Mouse (Mus musculus) liver, embryonic 15.5 days (tissue): Measurements from ENCODE around the gene Arf1. TPM values are rescaled to one million over a fixed set of nuclear protein-coding genes. Genes with fewer than 3 reads are reported as not detected.
A peak's percentile ranks its signal among the peaks of the same experiment; 100 is the strongest.

Experiments
- ATAC-seq: fragments of 200-750 bp; cut with Nextera tagmentation; 2 replicates; pipeline ENCODE4 v1.8.0; 2017; ENCODE audit warnings: moderate number of reproducible peaks, mild to moderate bottlenecking, moderate library complexity; ENCODE audit not compliant: insufficient read depth
- H3K27ac ChIP-seq: fragments of 300-500 bp; sonication (generic); replicated peaks from 2 replicates; pipeline ENCODE4 v1.5.1; 2015; ENCODE audit warnings: mild to moderate bottlenecking, inconsistent platforms
- H3K27me3 ChIP-seq: fragments of 300-500 bp; sonication (generic); 2 replicates; pipeline ENCODE4 v1.6.1; 2015; ENCODE audit warnings: mild to moderate bottlenecking, inconsistent platforms
- H3K36me3 ChIP-seq: fragments of 300-500 bp; sonication (generic); replicated peaks from 2 replicates; pipeline ENCODE4 v1.6.1; 2015; ENCODE audit warnings: moderate library complexity, mild to moderate bottlenecking, inconsistent platforms
- H3K4me1 ChIP-seq: fragments of 300-500 bp; sonication (generic); replicated peaks from 2 replicates; pipeline ENCODE4 v1.6.1; 2015; ENCODE audit warnings: inconsistent platforms
- H3K4me2 ChIP-seq: fragments of 300-500 bp; sonication (generic); 2 replicates; pipeline ENCODE4 v1.6.1; 2015; ENCODE audit warnings: moderate library complexity, mild to moderate bottlenecking, inconsistent platforms
- H3K4me3 ChIP-seq: fragments of 300-500 bp; sonication (generic); replicated peaks from 2 replicates; pipeline ENCODE4 v1.5.1; 2015; ENCODE audit warnings: mild to moderate bottlenecking, inconsistent platforms
- H3K9ac ChIP-seq: fragments of 300-500 bp; sonication (generic); 2 replicates; pipeline ENCODE4 v1.6.1; 2015; ENCODE audit warnings: moderate library complexity, mild to moderate bottlenecking, inconsistent platforms
- H3K9me3 ChIP-seq: fragments of 300-500 bp; sonication (generic); replicated peaks from 2 replicates; pipeline ENCODE4 v1.6.1; 2016; ENCODE audit warnings: inconsistent platforms
- WGBS: fragments of 180-500 bp; shearing (Covaris S2); methylation state at CpG from one replicate; pipeline ENCODE4 v1.1.7; 2015; ENCODE audit warnings: mixed read lengths; ENCODE audit not compliant: insufficient replicate concordance; 5-methylcytosine and 5-hydroxymethylcytosine counted together
- polyA plus RNA-seq: library from polyadenylated mRNA; unstranded; fragments of >200 nt; fragmentation: Nextera tagmentation; extraction: Ambion mirVana; gene quantifications from 2 replicates; pipeline ENCODE4 v1.2.1, GENCODE M21; 2015

The Arf1 gene
- polyA plus RNA-seq, 1 experiment from 2014 or later: 255 TPM

- Histone ChIP-seq H3K9ac (peak overlapping the region; percentile 26; the same call in 1 of the 2 replicates), H3K9me3 (no peaks in the 10 kb centered on the region)
- 15% methylated on average over 3 of the region's 3 CpGs for WGBS
Measured at GRCm38 (mm10) chr11:59183821-59184220, 44.2 kb downstream of the Arf1 start.

GRCm38 (mm10) chr11:59182864-59183331, 45.2 kb downstream of the Arf1 start, which contains the start of gene Gjc2:
Gjc2 (minus strand) TSS chr11:59183213.
- Histone ChIP-seq H3K4me3 (no peak within 1 kb of the TSS), H3K4me1 (peaks cover 35% of the 10 kb centered on the region), H3K4me2 (no peak within 1 kb of the TSS), H3K9me3 (no peaks in the 10 kb centered on the region), H3K27me3 (peaks cover 34% of the 10 kb centered on the region), H3K9ac (peak within 1 kb of the TSS; percentile 26; the same call in 1 of the 2 replicates), H3K36me3 (peaks cover 32% of the 10 kb centered on the region), H3K27ac (peak within 1 kb of the TSS; percentile 61)
- WGBS: 57% methylated on average over 3 of the region's 3 CpGs
- ATAC-seq: no peak

More at GRCm38 (mm10) chr11:59183821-59184220, 44.2 kb downstream of the Arf1 start:
- peak; percentile 45 for ATAC-seq
- peak overlapping the region; percentile 61 for H3K27ac ChIP-seq
- peaks cover 32% of the 10 kb centered on the region for H3K36me3 ChIP-seq
- H3K27me3 ChIP-seq: peaks cover 25% of the 10 kb centered on the region
- H3K4me3 ChIP-seq: no peak overlapping the region
- H3K4me2 ChIP-seq: no peak overlapping the region
- peaks cover 44% of the 10 kb centered on the region for H3K4me1 ChIP-seq

- H3K4me2 ChIP-seq: no peak overlapping the region
- no peak overlapping the region for H3K9ac ChIP-seq
- 9% methylated on average over 34 of the region's 34 CpGs for WGBS
Measured at GRCm38 (mm10) chr11:59176921-59177320, 51.1 kb downstream of the Arf1 start.

GRCm38 (mm10) chr11:59176475-59176874, 51.6 kb downstream of the Arf1 start:
- H3K4me2 ChIP-seq: no peak overlapping the region; the same call in 1 of the 2 replicates
- peaks cover 89% of the 10 kb centered on the region for H3K27me3 ChIP-seq
- H3K27ac ChIP-seq: no peak overlapping the region
- peak overlapping the region; percentile 12; the same call in 1 of the 2 replicates for H3K4me3 ChIP-seq
- H3K9me3 ChIP-seq: no peaks in the 10 kb centered on the region
- H3K9ac ChIP-seq: no peak overlapping the region
- ATAC-seq: no peak
- peaks cover 11% of the 10 kb centered on the region; the same call in 1 of the 2 replicates for H3K4me1 ChIP-seq
- 3% methylated on average over 48 of the region's 48 CpGs for WGBS
- H3K36me3 ChIP-seq: no peaks in the 10 kb centered on the region

More at GRCm38 (mm10) chr11:59176921-59177320, 51.1 kb downstream of the Arf1 start:
- Histone ChIP-seq H3K4me1 (peaks cover 11% of the 10 kb centered on the region; the same call in 1 of the 2 replicates), H3K36me3 (no peaks in the 10 kb centered on the region), H3K27ac (no peak overlapping the region), H3K27me3 (peaks cover 92% of the 10 kb centered on the region), H3K4me3 (no peak overlapping the region; the same call in 1 of the 2 replicates), H3K9me3 (no peaks in the 10 kb centered on the region)
- ATAC-seq: no peak

DNA sequence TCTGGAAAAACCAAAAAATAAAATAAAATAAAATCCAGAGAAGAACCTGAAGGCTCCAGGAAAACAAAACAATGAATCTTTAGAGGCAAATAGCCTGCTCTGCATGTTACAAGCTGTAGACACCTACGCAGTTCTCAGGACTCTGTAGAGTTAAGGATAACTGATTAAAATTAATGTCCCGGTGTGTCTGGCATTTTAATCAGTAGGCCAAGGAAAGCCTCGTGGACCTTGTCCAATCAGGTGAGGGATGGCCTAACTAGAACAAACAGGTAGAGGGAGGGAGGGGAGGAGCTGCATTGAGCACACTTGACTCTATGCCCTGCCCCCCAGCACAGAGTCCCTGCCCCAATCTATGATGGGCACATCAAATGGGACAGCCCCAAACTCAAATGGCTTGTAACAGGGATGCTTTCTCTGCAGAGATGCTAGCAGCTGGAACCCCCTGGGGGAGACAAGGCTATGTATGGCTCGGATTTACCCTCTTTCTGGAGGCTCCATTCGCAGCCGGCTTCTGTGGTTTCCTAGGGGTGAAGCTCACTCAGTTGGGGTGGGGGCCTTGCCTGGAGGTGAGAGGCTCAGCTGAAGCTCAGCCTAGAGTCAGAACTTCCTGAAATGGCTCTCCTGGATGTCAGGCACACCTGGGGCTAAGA, 53.8 kb downstream of the Arf1 start:
- Histone ChIP-seq H3K27me3 (peaks cover 75% of the 10 kb centered on the region), H3K9ac (no peak overlapping the region), H3K9me3 (no peaks in the 10 kb centered on the region), H3K4me2 (no peak overlapping the region), H3K4me1 (peaks cover 4% of the 10 kb centered on the region; the same call in 1 of the 2 replicates), H3K4me3 (no peak overlapping the region), H3K27ac (no peak overlapping the region), H3K36me3 (no peaks in the 10 kb centered on the region)
- no peak for ATAC-seq
- 50% methylated on average over 6 of the region's 6 CpGs for WGBS

- no peak overlapping the region for H3K27ac ChIP-seq
- H3K4me3 ChIP-seq: no peak overlapping the region
- H3K4me2 ChIP-seq: no peak overlapping the region
- no peak for ATAC-seq
- no peaks in the 10 kb centered on the region for H3K9me3 ChIP-seq
- no peak overlapping the region for H3K9ac ChIP-seq
- no peaks in the 10 kb centered on the region for H3K36me3 ChIP-seq
- H3K4me1 ChIP-seq: peaks cover 23% of the 10 kb centered on the region
- WGBS: 62% methylated on average over 4 of the region's 4 CpGs
- H3K27me3 ChIP-seq: peaks cover 37% of the 10 kb centered on the region
Measured at GRCm38 (mm10) chr11:59170549-59170948, 57.5 kb downstream of the Arf1 start.

- 60% methylated on average over 3 of the region's 3 CpGs for WGBS
Measured at GRCm38 (mm10) chr11:59169807-59170206, 58.3 kb downstream of the Arf1 start.

DNA sequence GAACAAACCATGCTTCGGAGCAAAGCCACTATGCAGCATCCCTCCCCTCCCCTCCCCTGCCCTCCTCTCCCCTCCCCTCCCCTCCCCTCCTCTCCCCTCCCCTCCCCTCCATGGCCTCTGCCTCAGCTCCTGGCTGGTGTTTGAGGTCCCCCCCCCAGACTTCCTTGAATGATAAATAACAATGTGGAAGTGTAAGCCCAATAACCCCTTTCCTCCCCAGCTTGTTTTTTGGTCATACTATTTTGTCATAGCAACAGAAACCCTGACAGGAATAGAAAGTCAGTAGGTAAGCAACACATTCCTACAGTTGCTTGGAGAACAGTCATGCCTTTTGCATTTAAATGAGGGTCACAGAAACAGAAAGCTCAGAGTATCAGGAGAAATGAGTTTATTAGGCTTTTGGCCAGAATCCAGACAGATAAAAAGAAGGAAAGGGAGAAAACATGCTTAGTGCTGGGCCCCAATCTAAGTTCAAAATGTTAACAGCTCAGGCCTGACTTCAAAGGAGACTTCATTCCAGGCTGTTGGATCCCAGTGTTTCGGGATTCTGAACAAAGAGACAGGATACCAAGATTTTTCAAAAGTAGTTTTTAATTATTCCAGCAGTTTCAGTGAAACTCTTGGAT, 62.3 kb downstream of the Arf1 start:
- no peaks in the 10 kb centered on the region for H3K9me3 ChIP-seq
- peaks cover 12% of the 10 kb centered on the region for H3K36me3 ChIP-seq
- ATAC-seq: no peak
- H3K27ac ChIP-seq: peak overlapping the region; percentile 99
- H3K4me1 ChIP-seq: peaks cover 60% of the 10 kb centered on the region
- H3K9ac ChIP-seq: no peak overlapping the region
- no peaks in the 10 kb centered on the region for H3K27me3 ChIP-seq
- WGBS: 31% methylated on average over 2 of the region's 2 CpGs
- no peak overlapping the region for H3K4me3 ChIP-seq
- H3K4me2 ChIP-seq: peak overlapping the region; percentile 85; the same call in 1 of the 2 replicates

More at GRCm38 (mm10) chr11:59169807-59170206, 58.3 kb downstream of the Arf1 start:
- Histone ChIP-seq H3K4me3 (no peak overlapping the region), H3K27me3 (peaks cover 30% of the 10 kb centered on the region), H3K27ac (no peak overlapping the region), H3K9me3 (no peaks in the 10 kb centered on the region), H3K9ac (no peak overlapping the region), H3K36me3 (no peaks in the 10 kb centered on the region), H3K4me1 (peaks cover 30% of the 10 kb centered on the region), H3K4me2 (no peak overlapping the region)
- ATAC-seq: no peak

- H3K4me3 ChIP-seq: peak overlapping the region; percentile 78
- no peaks in the 10 kb centered on the region for H3K27me3 ChIP-seq
- peak; percentile 73 for ATAC-seq
- H3K27ac ChIP-seq: peak overlapping the region; percentile 99
- peaks cover 26% of the 10 kb centered on the region for H3K36me3 ChIP-seq
- H3K9me3 ChIP-seq: no peaks in the 10 kb centered on the region
- H3K9ac ChIP-seq: peak overlapping the region; percentile 88
- 14% methylated on average over 9 of the region's 9 CpGs for WGBS
- peak overlapping the region; percentile 85 for H3K4me2 ChIP-seq
- H3K4me1 ChIP-seq: peaks cover 63% of the 10 kb centered on the region
Measured at GRCm38 (mm10) chr11:59164384-59164783, 63.7 kb downstream of the Arf1 start.

GRCm38 (mm10) chr11:59163255-59164236, 64.5 kb downstream of the Arf1 start, which contains the start of gene Iba57:
Iba57 (minus strand) TSS chr11:59163739.
- Histone ChIP-seq H3K4me3 (peak within 1 kb of the TSS; percentile 78), H3K36me3 (peaks cover 34% of the 10 kb centered on the region), H3K9ac (peak within 1 kb of the TSS; percentile 88), H3K27ac (peak within 1 kb of the TSS; percentile 99), H3K4me1 (peaks cover 63% of the 10 kb centered on the region), H3K4me2 (peak within 1 kb of the TSS; percentile 85), H3K9me3 (no peaks in the 10 kb centered on the region), H3K27me3 (no peaks in the 10 kb centered on the region)
- 1% methylated on average over 68 of the region's 68 CpGs for WGBS
- ATAC-seq: peak; percentile 89
